Mouse (Mus musculus) heart, adult 8-10 months (tissue): Measurements from ENCODE around the gene Noc4l. TPM values are rescaled to one million over a fixed set of nuclear protein-coding genes. Genes with fewer than 3 reads are reported as not detected.

Experiments
- DNase-seq: peaks from one replicate; pipeline ENCODE4 v3.0.0; 2022; ENCODE audit warnings: low spot score
- total RNA-seq, 4 experiments: library from RNA; stranded (reverse); gene quantifications; 2 replicates each; pipeline ENCODE4 v1.2.4; 2022

Noc4l gene
- 10 to 100 TPM; 12.7 to 13.9 (median 13.6) TPM for total RNA-seq

DNA sequence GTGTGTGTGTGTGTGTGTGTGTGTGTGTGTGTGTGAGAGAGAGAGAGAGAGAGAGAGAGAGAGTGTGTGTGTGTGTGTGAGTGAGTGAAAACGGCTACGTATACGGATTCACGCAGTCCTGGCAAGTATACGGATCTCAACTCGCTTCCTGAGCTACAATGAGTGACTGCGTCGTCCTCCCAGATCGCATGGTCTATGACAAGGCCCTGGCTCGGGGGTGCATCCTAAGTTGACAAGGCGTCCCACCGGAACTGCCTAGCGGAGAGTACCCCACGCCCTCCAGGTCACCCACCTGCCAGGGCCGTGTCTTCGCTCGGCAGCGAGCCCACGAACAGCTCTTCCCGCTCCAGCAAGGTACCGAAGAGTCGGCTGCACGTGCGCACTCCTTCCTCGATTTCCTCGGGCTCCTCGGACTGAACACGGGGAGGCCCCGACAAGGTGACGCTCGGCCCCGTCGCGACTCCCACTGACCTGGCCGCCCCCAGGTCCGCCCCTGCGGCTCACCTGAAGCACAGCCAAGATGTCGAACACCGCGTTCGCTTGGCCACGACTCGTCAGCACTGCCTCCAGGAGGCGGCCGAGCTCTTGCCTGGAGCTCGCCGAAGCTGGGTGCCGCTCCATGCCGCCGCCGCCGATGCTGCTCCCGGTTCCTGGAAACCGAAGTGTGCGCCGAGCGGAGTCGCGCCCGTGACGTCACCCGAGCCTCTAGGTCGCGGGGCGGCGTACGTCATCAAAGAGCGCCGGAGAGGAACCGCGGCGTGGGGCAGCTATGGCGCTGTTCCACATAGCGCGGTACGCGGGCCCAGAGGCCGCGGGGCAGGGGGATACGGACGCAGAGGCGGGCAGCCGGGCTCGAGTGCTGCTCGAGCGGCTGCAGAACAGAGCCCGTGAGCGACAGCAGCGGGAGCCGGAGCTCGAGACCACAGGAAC is at the start of gene Noc4l, which contains the start of gene Ddx51:
Gene Noc4l (minus strand): TSS at position 699 of the 930 bp plus-strand sequence.
Gene Ddx51 (plus strand): TSS at position 733 of the 930 bp plus-strand sequence.
- peak; percentile 92 for DNase-seq

DNA sequence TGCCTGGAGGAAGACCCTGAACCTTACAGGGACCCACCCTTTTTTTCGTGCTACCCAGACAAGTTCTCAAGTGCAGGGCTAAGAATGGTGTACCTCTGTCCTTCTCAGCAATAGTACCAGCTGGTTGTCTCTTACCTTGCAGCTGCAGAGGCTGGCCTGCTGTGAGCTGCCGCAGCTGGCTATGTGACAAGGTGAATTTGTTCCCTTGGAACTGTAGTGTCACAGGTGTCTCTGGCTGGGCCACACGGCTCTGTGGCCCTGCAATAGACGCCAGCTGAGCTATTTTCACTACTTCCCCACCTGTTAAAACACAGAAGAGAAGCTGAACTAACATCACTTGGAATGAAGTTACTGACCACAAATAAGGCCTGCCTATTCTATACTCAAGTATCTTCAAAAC is 45.4 kb upstream of the Noc4l start:
- no peak for DNase-seq

- DNase-seq = no peak
Observed at GRCm38 (mm10) chr5:110682041-110682440, 28.8 kb upstream of the Noc4l start.

DNA sequence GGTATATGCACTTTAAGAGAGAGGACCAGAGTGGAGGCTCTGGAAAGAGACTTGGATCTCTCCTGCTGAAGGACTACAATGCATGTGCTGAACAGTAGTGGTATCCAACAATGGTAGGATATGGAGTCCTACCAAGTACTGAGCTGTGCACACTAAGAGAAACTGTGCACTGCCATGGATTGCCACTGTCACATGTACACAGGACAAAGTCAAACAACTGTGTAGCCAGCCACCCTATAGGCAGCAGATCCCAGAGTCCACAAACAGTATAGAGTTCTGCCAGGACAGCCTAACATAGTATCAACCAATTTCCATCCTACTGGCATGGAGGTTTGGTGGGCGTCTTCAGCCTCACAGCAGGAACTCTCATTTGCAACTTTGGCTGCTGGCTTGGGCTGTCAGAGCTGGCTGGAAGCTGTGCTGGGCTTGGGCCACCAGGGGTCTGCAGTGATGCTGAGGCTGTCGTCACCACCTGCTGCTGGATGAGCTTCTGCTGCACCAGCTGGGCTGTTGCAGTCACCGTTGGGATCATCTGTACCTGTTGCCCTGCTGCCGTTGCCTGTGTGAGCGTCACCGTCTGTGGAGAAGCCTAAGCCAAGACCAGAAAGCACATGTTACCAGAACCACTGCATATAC is 12.4 kb upstream of the Noc4l start:
- no peak for DNase-seq

GRCm38 (mm10) chr5:110664750-110665269 is 11.6 kb upstream of the Noc4l start:
- DNase-seq = no peak

- DNase-seq = peak; percentile 16
Observed at GRCm38 (mm10) chr5:110664041-110664440, 10.8 kb upstream of the Noc4l start.

- no peak for DNase-seq
Observed at GRCm38 (mm10) chr5:110659682-110660081, 6.5 kb upstream of the Noc4l start.

GRCm38 (mm10) chr5:110653686-110654085 is 469 bp upstream of the Noc4l start:
- DNase-seq = peak; percentile 6

DNA sequence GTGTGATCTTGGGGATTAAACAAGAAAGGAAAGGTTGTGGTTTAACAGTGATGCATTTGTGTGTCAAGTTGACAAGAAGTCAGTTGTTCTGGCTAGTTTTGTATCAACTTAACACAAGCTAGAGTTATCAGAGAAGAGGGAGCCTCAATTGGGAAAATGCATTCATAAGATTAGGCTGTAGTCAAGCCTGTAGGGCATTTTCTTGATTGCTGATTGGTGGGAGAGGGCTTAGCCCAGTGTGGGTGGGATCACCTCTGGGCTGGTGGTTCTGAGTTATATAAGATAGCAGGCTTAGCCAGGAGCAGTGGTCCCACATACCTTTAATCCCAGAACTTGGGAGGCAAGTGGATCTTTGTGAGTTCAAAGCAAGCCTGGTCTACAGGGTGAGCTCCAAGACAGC is 6.8 kb downstream of the Noc4l start:
- DNase-seq = no peak

DNA sequence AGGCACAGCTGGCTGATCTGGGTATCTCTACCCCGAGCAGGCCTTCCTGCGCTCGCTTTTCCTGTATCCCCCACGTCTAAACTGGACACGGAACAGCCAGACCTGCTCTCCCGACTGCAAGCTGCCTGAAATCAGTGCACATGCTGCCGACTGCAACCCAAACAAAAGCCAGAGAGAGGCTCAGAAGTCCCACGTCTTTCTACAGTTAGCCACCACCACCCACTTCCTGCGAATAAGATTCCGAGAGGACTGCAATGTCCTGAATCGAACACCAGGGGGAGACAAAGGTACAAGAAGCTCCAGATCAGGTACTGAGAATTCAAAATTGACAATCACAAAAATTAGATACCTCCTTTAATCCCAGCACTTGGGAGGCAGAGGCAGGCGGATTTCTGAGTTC is 13.8 kb downstream of the Noc4l start:
- peak; percentile 77 for DNase-seq

DNA sequence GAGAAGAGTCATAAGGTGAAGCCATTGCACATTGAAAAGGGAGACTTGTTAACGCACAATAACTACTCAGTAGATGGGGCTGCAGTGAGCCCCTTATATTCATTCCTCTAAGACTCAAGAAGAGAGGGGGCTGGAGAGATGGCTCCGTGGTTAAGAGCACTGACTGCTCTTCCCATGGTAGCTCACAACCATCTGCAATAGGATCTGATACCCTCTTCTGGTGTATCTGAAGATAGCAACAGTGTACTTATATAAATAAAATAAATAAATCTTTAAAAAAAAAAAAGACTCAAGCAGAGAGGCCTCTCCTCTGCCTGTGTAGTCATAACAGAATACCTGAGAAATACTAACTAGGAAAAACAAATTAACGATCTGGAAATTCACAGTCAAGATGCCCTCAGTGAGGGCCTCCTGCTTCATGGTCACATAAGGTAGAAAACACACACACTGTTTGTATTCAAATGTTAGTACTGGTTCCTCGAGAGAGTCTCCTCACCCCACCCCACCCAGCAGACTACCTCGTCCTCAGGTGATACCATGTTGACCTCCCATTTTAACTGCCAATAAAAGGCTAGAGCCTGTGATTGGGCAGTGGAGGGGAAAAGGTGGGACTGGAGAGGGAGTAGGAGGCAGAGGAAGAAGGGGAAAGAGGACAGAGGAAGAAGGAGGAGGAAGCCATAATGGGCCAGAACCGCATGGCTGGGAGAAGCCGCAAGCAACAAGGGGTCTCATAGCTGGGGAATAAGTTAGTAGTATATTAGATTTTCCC is 14.7 kb downstream of the Noc4l start:
- DNase-seq = no peak

DNA sequence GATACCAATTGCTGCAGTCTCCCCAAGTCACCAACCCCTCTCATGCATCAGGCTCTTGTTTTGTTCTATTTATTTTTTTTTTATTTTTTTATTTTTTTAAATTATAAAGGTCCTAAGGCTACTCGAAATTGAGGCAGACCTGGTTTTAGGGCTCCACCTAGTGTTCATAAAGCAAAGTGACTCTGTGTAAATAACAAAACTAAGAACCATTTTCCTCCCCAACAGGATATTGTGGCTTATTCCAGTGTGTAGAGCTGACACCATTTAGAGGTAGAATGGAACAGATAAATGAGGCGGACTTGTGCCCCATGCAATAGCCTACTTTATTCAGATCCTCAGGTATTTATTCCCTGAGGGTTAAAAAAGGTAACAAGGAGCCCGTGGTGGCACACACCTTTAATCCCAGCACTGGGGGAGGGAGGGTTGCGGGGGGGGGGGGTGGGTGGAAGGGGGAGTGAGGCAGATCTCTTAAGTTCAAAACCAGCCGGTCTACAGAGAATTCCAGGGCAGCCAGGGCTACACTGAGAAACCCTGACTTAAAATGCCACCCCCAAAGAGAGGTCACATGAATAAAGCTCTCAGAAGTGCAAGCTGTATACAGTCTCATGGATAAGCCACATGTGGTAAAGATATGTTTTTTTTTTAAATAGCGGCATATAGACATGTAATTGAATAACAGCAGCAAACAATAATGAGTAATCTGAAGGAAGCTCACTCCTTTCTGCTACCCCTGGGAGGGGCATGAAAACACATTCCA is 17.1 kb downstream of the Noc4l start:
- peak; percentile 26 for DNase-seq

DNA sequence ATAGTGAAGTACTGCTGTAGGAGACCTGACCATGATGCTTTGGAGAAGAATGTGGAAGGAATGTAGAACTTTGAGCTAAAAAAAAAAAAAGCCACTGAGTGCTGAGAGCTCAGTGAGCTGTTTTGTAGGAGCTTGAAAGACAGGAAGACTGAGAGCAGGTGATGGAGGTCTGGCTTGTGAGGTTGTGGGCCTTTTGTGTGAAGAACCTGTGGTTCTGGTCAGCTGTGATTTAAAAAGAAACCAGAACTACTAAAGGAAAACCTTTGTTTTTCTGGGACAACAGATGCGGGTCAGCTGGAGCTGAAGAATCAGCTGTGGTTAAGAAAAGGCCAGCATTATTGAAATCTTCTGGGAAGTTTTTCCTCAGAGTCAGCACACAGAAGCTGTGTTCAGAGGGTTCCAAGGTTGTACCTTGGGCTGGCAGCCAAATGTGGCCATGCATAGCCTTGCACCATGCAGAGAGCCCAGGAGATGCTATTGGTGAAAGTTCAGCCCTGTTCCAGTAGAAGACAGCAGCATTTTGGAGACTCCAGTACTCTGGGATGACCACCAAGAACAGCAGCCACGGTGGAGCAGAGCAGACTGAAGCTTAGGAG is 23.6 kb downstream of the Noc4l start:
- DNase-seq = no peak

GRCm38 (mm10) chr5:110628156-110628555 is 25.1 kb downstream of the Noc4l start:
- DNase-seq = no peak

DNA sequence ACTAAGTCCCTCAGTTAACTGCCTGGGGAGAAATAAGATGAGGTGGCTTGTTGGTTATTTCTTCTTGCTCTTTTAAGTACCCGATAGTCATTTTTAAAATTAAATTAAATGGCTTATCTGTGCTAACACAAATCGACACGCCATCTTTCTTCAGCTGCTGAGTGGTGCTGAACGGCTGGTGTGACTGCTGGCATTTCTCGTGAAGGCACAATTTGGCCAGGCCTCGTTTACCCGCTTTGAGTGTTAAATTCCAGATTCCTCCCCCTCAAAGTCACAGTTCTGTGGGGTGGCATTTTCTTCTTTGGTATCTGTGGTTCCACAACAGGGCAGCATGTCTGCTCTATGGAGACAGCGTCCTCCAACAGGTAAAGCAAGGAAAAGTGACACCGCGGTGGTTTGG is 25.9 kb downstream of the Noc4l start:
- DNase-seq = no peak

DNA sequence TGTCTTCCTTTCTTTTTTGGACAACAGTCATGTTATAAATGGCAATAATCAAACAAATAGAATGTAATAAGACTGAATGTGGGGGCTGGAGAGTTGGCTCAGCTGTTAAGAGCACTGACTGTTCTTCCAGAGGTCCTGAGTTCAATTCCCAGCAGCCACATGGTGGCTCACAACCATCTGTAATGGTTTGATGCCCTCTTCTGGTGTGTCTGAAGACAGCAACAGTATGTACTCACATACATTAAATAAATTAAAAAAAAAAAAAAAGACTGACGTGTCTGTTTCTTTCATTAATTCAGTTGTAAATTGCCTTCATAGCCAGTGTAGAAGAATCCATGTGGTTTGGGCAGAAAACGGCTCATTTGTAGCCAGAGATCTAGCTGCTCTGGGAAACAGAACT is 28.9 kb downstream of the Noc4l start:
- no peak for DNase-seq

DNA sequence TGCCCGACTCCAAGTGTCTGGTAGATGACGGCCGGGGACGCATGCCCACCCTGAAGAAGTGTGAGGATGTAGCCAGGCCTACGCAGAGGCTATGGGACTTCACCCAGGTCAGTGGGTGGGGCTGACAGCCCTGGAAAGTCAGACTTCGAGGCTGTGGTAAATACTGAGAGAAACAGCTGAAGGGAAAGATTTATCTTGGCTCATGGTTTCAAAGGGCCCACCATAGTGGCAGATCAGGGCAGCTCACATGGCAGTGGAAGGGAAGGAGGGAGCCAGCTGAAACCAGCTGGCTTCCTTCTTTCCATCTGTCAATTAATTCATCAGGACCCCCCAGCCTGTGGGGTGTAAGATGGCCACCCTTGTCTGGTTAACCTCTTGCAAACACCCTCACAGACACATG is 34.0 kb downstream of the Noc4l start:
- no peak for DNase-seq

GRCm38 (mm10) chr5:110611435-110612158 is 41.6 kb downstream of the Noc4l start:
- no peak for DNase-seq

DNA sequence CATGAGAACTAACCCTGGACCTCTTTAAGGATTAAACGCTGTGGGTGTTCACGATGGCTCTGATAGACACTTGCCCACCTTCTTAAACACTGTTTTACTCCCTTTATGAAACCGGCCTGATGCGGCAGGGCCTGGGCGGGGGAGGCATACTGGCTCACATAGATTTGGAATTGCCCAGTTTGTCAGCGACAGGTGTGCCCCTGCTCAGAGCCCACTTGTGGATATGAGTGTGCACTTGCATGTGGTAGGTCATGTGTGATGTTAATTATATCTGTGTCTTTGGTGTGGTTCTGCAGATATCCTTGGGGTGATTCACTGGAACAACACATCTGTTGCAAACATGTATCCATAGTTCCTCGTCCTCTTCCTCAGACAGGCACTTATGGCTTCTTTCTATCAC is 42.7 kb downstream of the Noc4l start:
- DNase-seq = no peak

GRCm38 (mm10) chr5:110609868-110610267 is 43.3 kb downstream of the Noc4l start:
- no peak for DNase-seq
